Mouse (Mus musculus) hindbrain, embryonic 16.5 days (tissue): ENCODE data around the gene Gorasp2. TPM values are rescaled to one million over a fixed set of nuclear protein-coding genes. Genes with fewer than 3 reads are reported as not detected.

Experiments used
- ATAC-seq: fragments of 200-750 bp; cut with Nextera tagmentation; 2 replicates; pipeline ENCODE4 v1.8.0; 2017; ENCODE audit warnings: moderate TSS enrichment, moderate library complexity
- H3K27ac ChIP-seq: fragments of 300-500 bp; sonication (generic); 2 replicates; pipeline ENCODE4 v1.5.1; 2014; ENCODE audit warnings: low read depth, mild to moderate bottlenecking, control low read depth, low read length, moderate library complexity
- H3K27me3 ChIP-seq: fragments of 300-500 bp; sonication (generic); replicated peaks from 2 replicates; pipeline ENCODE4 v1.6.1; 2014; ENCODE audit warnings: low read length; ENCODE audit not compliant: control insufficient read depth, insufficient read depth
- H3K36me3 ChIP-seq: fragments of 300-500 bp; sonication (generic); 2 replicates; pipeline ENCODE4 v1.6.1; 2014; ENCODE audit warnings: mild to moderate bottlenecking, low read length, moderate library complexity, mixed read lengths; ENCODE audit not compliant: control insufficient read depth, insufficient read depth
- H3K4me1 ChIP-seq: fragments of 300-500 bp; sonication (generic); 2 replicates; pipeline ENCODE4 v1.6.1; 2014; ENCODE audit warnings: low read depth, low read length; ENCODE audit not compliant: control insufficient read depth, insufficient read depth
- H3K4me2 ChIP-seq: fragments of 300-500 bp; sonication (generic); 2 replicates; pipeline ENCODE4 v1.6.1; 2014; ENCODE audit warnings: mild to moderate bottlenecking, low read length, control low read depth, moderate library complexity
- H3K4me3 ChIP-seq: fragments of 300-500 bp; sonication (generic); 2 replicates; pipeline ENCODE4 v1.5.1; 2014; ENCODE audit warnings: mild to moderate bottlenecking, low read length, control low read depth, moderate library complexity
- H3K9ac ChIP-seq: fragments of 300-500 bp; sonication (generic); 2 replicates; pipeline ENCODE4 v1.6.1; 2014; ENCODE audit warnings: low read depth, mild to moderate bottlenecking, control low read depth, low read length, moderate library complexity
- H3K9me3 ChIP-seq: fragments of 300-500 bp; sonication (generic); 2 replicates; pipeline ENCODE4 v1.6.1; 2014; ENCODE audit warnings: mild to moderate bottlenecking, low read length, moderate library complexity; ENCODE audit not compliant: control insufficient read depth
- WGBS: fragments of 180-500 bp; shearing (Covaris S2); extraction: QIAGEN DNeasy Blood & Tissue Kit; methylation state at CpG from one replicate; pipeline ENCODE4 v1.1.7; 2014; 5-methylcytosine and 5-hydroxymethylcytosine counted together
- polyA plus RNA-seq: library from polyadenylated mRNA; unstranded; fragments of >200 nt; fragmentation: Nextera tagmentation; extraction: Ambion mirVana; gene quantifications from 2 replicates; pipeline ENCODE4 v1.2.1, GENCODE M21; 2015

Gorasp2 gene
- polyA plus RNA-seq, 1 experiment from 2014 or later: 141 TPM

GRCm38 (mm10) chr2:70672476-70672875 is 11.1 kb downstream of the Gorasp2 start:
- no peak overlapping the region for H3K27ac ChIP-seq
- H3K27me3 ChIP-seq: no peaks in the 10 kb centered on the region
- no peak overlapping the region for H3K9ac ChIP-seq
- no peak overlapping the region for H3K4me3 ChIP-seq
- no peaks in the 10 kb centered on the region for H3K9me3 ChIP-seq
- ATAC-seq: no peak
- WGBS: 90% methylated on average over 2 of the region's 2 CpGs
- H3K4me2 ChIP-seq: no peak overlapping the region
- H3K4me1 ChIP-seq: no peaks in the 10 kb centered on the region
- no peaks in the 10 kb centered on the region for H3K36me3 ChIP-seq

GRCm38 (mm10) chr2:70673445-70674126 is 12.2 kb downstream of the Gorasp2 start:
- H3K9ac ChIP-seq: no peak overlapping the region
- no peak overlapping the region for H3K27ac ChIP-seq
- WGBS: 76% methylated on average over 7 of the region's 7 CpGs
- no peaks in the 10 kb centered on the region for H3K27me3 ChIP-seq
- H3K4me3 ChIP-seq: no peak overlapping the region
- no peak overlapping the region for H3K4me2 ChIP-seq
- no peaks in the 10 kb centered on the region for H3K4me1 ChIP-seq
- ATAC-seq: no peak
- H3K36me3 ChIP-seq: peaks cover 7% of the 10 kb centered on the region
- no peaks in the 10 kb centered on the region for H3K9me3 ChIP-seq

- no peaks in the 10 kb centered on the region for H3K9me3 ChIP-seq
- H3K4me2 ChIP-seq: no peak overlapping the region
- peaks cover 41% of the 10 kb centered on the region for H3K36me3 ChIP-seq
- no peak overlapping the region for H3K4me3 ChIP-seq
- no peak overlapping the region for H3K27ac ChIP-seq
- no peaks in the 10 kb centered on the region for H3K27me3 ChIP-seq
- 81% methylated on average over 2 of the region's 2 CpGs for WGBS
- ATAC-seq: no peak
- no peaks in the 10 kb centered on the region for H3K4me1 ChIP-seq
- H3K9ac ChIP-seq: no peak overlapping the region
These were observed 20.9 kb downstream of the Gorasp2 start for GRCm38 (mm10) chr2:70682324-70682723.

- no peaks in the 10 kb centered on the region for H3K4me1 ChIP-seq
- H3K9ac ChIP-seq: no peak overlapping the region
- H3K27me3 ChIP-seq: no peaks in the 10 kb centered on the region
- H3K27ac ChIP-seq: no peak overlapping the region
- no peaks in the 10 kb centered on the region for H3K9me3 ChIP-seq
- H3K4me2 ChIP-seq: no peak overlapping the region
- H3K4me3 ChIP-seq: no peak overlapping the region
- ATAC-seq: no peak
- peaks cover 42% of the 10 kb centered on the region for H3K36me3 ChIP-seq
- WGBS: 92% methylated on average over 21 of the region's 21 CpGs
These were observed 27.2 kb downstream of the Gorasp2 start for GRCm38 (mm10) chr2:70688454-70689078.

GRCm38 (mm10) chr2:70690195-70690594 is 28.8 kb downstream of the Gorasp2 start:
- H3K27ac ChIP-seq: no peak overlapping the region
- no peaks in the 10 kb centered on the region for H3K4me1 ChIP-seq
- H3K4me2 ChIP-seq: no peak overlapping the region
- H3K36me3 ChIP-seq: peaks cover 35% of the 10 kb centered on the region
- no peak for ATAC-seq
- WGBS: 86% methylated on average over 11 of the region's 11 CpGs
- no peak overlapping the region for H3K9ac ChIP-seq
- H3K4me3 ChIP-seq: no peak overlapping the region
- no peaks in the 10 kb centered on the region for H3K27me3 ChIP-seq
- no peaks in the 10 kb centered on the region for H3K9me3 ChIP-seq

- no peak for ATAC-seq
- Histone ChIP-seq H3K9me3 (peaks cover 5% of the 10 kb centered on the region; the same call in 1 of the 2 replicates), H3K9ac (no peak overlapping the region), H3K4me2 (no peak overlapping the region), H3K36me3 (peaks cover 9% of the 10 kb centered on the region), H3K27me3 (no peaks in the 10 kb centered on the region), H3K4me3 (no peak overlapping the region), H3K27ac (no peak overlapping the region), H3K4me1 (no peaks in the 10 kb centered on the region)
- 92% methylated on average over 10 of the region's 10 CpGs for WGBS
These were observed 34.3 kb downstream of the Gorasp2 start for GRCm38 (mm10) chr2:70695712-70696111.

GRCm38 (mm10) chr2:70700851-70701250 is 39.5 kb downstream of the Gorasp2 start:
- H3K9me3 ChIP-seq: peaks cover 5% of the 10 kb centered on the region; the same call in 1 of the 2 replicates
- no peaks in the 10 kb centered on the region for H3K36me3 ChIP-seq
- no peak for ATAC-seq
- no peak overlapping the region for H3K4me3 ChIP-seq
- H3K27ac ChIP-seq: no peak overlapping the region
- no peak overlapping the region for H3K9ac ChIP-seq
- H3K4me2 ChIP-seq: no peak overlapping the region
- no peaks in the 10 kb centered on the region for H3K27me3 ChIP-seq
- WGBS: 96% methylated on average over 3 of the region's 3 CpGs
- no peaks in the 10 kb centered on the region for H3K4me1 ChIP-seq

- H3K9ac ChIP-seq: no peak overlapping the region
These were observed 40.2 kb downstream of the Gorasp2 start for GRCm38 (mm10) chr2:70701571-70701970.

GRCm38 (mm10) chr2:70702403-70702802 is 41.0 kb downstream of the Gorasp2 start:
- Histone ChIP-seq H3K27ac (no peak overlapping the region), H3K9me3 (peaks cover 5% of the 10 kb centered on the region; the same call in 1 of the 2 replicates), H3K4me3 (no peak overlapping the region), H3K4me1 (no peaks in the 10 kb centered on the region), H3K27me3 (no peaks in the 10 kb centered on the region), H3K36me3 (no peaks in the 10 kb centered on the region), H3K9ac (no peak overlapping the region), H3K4me2 (no peak overlapping the region)
- 47% methylated on average over 5 of the region's 5 CpGs for WGBS
- no peak for ATAC-seq

More at GRCm38 (mm10) chr2:70701571-70701970, 40.2 kb downstream of the Gorasp2 start:
- Histone ChIP-seq H3K4me1 (no peaks in the 10 kb centered on the region), H3K27me3 (no peaks in the 10 kb centered on the region), H3K36me3 (no peaks in the 10 kb centered on the region), H3K27ac (no peak overlapping the region), H3K9me3 (peaks cover 5% of the 10 kb centered on the region; the same call in 1 of the 2 replicates), H3K4me3 (no peak overlapping the region), H3K4me2 (no peak overlapping the region)
- WGBS: 65% methylated on average over 9 of the region's 9 CpGs
- no peak for ATAC-seq
